27 mouse cellular contexts compared by ENCODE assay signal in the genomic region with DNA sequence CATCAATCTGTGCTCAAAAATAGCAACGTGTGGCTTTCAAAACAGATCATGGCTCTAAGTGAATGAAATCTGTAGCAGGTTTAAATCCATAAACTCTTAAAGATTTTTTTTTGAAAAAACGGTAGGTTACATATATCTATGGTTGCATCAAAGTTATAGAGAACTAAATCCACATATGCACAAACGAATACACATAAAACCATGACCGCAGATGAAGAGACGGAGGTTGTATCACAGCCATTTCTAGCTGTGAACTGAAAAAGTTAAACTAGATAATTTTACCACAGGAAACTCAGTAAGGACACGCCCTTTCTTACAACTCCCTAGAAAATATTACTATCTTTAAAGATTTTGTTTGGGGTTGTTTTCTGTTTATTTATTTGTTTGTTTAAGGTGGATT. TPM values are rescaled to one million over a fixed set of nuclear protein-coding genes. Genes with fewer than 3 reads are reported as not detected.
A peak's percentile ranks its signal among the peaks of the same experiment; 100 is the strongest.
DNase-seq lines count a peak whose midpoint lies in the region; ATAC-seq and TF ChIP-seq lines count a peak whose summit lies in the region.
"Had no signal": no experiment of that assay in that cellular context is flagged by ENCODE, and none has a peak within 500 bp of the region (broad histone marks: within the 10 kb centered on the region; RNA-seq: fewer than 3 reads in every experiment).

No protein-coding gene starts in this region.

- WGBS in midbrain, embryonic 10.5 days = 92% methylated on average over 6 of the region's 6 CpGs

- peak; percentile 30 for ATAC-seq in activated CD4-positive, CD25-positive, alpha-beta regulatory T cell, adult 4 months
- peak; percentile 50; the same call in 1 of the 2 replicates for ATAC-seq in megakaryocyte-erythroid progenitor cell, adult 5-6 weeks (replicated peaks; ENCODE audit: low FRiP score, low TSS enrichment, poor library complexity, severe bottlenecking)
- ATAC-seq: forebrain, embryonic 14.5 days; forebrain, postnatal 0 days; hindbrain, embryonic 16.5 days; intestine, embryonic 16.5 days; Patski had no signal

- H3K4me3 ChIP-seq in MEL (ENCODE audit: control insufficient read depth in 1 of 2, insufficient read depth in 1 of 2, low read depth in 2 of 2, low read length in 2 of 2) = no peak overlapping the region
- no peak overlapping the region for H3K4me3 ChIP-seq in midbrain, embryonic 10.5 days
- H3K4me3 ChIP-seq: embryonic facial prominence, embryonic 12.5 days; embryonic facial prominence, embryonic 15.5 days; gastrocnemius, adult 2 months; hindbrain, embryonic 10.5 days; hindbrain, embryonic 13.5 days had no signal

- peak; percentile 70 to 86 for TF ChIP-seq EP300 in MEL (IDR thresholded peaks at IDR 0.05; ENCODE audit: low read depth in 1 of 2, low read length in 2 of 2)

- H3K27me3 ChIP-seq in MEL (ENCODE audit: control insufficient read depth in 1 of 2, insufficient read depth in 2 of 2, low read length in 2 of 2) = no peaks in the 10 kb centered on the region
- no peaks in the 10 kb centered on the region for H3K27me3 ChIP-seq in midbrain, embryonic 10.5 days (ENCODE audit: low read depth, poor library complexity, severe bottlenecking)
- H3K27me3 ChIP-seq: embryonic facial prominence, embryonic 12.5 days; embryonic facial prominence, embryonic 15.5 days; hindbrain, embryonic 13.5 days; Patski had no signal

- H3K9ac ChIP-seq in MEL (ENCODE audit: control insufficient read depth, low read depth, low read length, poor library complexity, severe bottlenecking) = no peak overlapping the region
- H3K9ac ChIP-seq: embryonic facial prominence, embryonic 12.5 days; embryonic facial prominence, embryonic 15.5 days; forebrain, postnatal 0 days; hindbrain, embryonic 13.5 days had no signal

- peak overlapping the region; percentile 33; the same call in 1 of the 2 replicates for H3K27ac ChIP-seq in MEL (ENCODE audit: control insufficient read depth, low read depth, low read length)
- H3K27ac ChIP-seq in midbrain, embryonic 10.5 days (replicated peaks) = no peak overlapping the region
- H3K27ac ChIP-seq: embryonic facial prominence, embryonic 12.5 days; embryonic facial prominence, embryonic 15.5 days; gastrocnemius, adult 2 months; hindbrain, embryonic 10.5 days; hindbrain, embryonic 13.5 days had no signal

- TF ChIP-seq POLR2A in MEL (IDR thresholded peaks at IDR 0.05; ENCODE audit: control insufficient read depth in 1 of 2, insufficient read depth in 1 of 2, low read depth in 1 of 2, low read length in 2 of 2, poor library complexity in 1 of 2) = no peak

- no peak for TF ChIP-seq CTCF in MEL (IDR thresholded peaks at IDR 0.05 in 2 of 3, conservative IDR thresholded peaks at IDR 0.05 in 1 of 3; ENCODE audit: control insufficient read depth in 1 of 3, insufficient read depth in 1 of 3, low read depth in 2 of 3, low read length in 3 of 3, poor library complexity in 1 of 3, severe bottlenecking in 1 of 3)

- no peak for TF ChIP-seq RAD21 in MEL (IDR thresholded peaks at IDR 0.05; ENCODE audit: low read depth, low read length)

- peaks cover 4 to 34% of the 10 kb centered on the region in 2 experiments; a peak in 3 of 4 replicates for H3K4me1 ChIP-seq in MEL (ENCODE audit: control insufficient read depth in 1 of 2, insufficient read depth in 2 of 2, low read length in 2 of 2)
- H3K4me1 ChIP-seq in midbrain, embryonic 10.5 days = no peaks in the 10 kb centered on the region
- H3K4me1 ChIP-seq: embryonic facial prominence, embryonic 12.5 days; embryonic facial prominence, embryonic 15.5 days; hindbrain, embryonic 10.5 days; hindbrain, embryonic 13.5 days had no signal

- peak; percentile 47 for DNase-seq in CD4-positive, CD25-positive, alpha-beta regulatory T cell, adult 2 months (ENCODE audit: low read depth, low spot score)
- DNase-seq in MEL (ENCODE audit: low read depth, low spot score) = peak; percentile 77
- DNase-seq in midbrain, embryonic 10.5 days (ENCODE audit: low spot score) = no peak
- DNase-seq in heart, postnatal 10 days = no peak
- no peak for DNase-seq in adrenal gland, postnatal 4 days (ENCODE audit: low spot score in 2 of 2)
- DNase-seq: adrenal gland, postnatal 10 days; adrenal gland, postnatal 36 days; B cell, adult 2 months; cerebellum, adult 11 months; cerebellum, adult 8-10 months; cerebellum, postnatal 10 days; cerebellum, postnatal 36 days; forebrain, postnatal 0 days; gastrocnemius, adult 2 months; gastrocnemius, postnatal 14 days; heart, postnatal 36 days; kidney, adult 18-20 months had no signal

- H3K9me3 ChIP-seq in MEL (replicated peaks; ENCODE audit: insufficient read depth, low read length) = no peaks in the 10 kb centered on the region
- H3K9me3 ChIP-seq in midbrain, embryonic 10.5 days (replicated peaks) = no peaks in the 10 kb centered on the region; the same call in 1 of the 2 replicates
- H3K9me3 ChIP-seq: embryonic facial prominence, embryonic 12.5 days; embryonic facial prominence, embryonic 15.5 days; hindbrain, embryonic 10.5 days; hindbrain, embryonic 13.5 days had no signal

- intact Hi-C loops in heart, postnatal 10 days (cut with DNase I) = no loop called here

- peaks cover 0 to 39% of the 10 kb centered on the region in 2 experiments; a peak in 2 of 4 replicates for H3K36me3 ChIP-seq in MEL (ENCODE audit: control insufficient read depth in 1 of 2, insufficient read depth in 2 of 2, low read length in 2 of 2)
- H3K36me3 ChIP-seq in midbrain, embryonic 10.5 days = peaks cover 23% of the 10 kb centered on the region

- H3K79me2 ChIP-seq in MEL (ENCODE audit: control insufficient read depth, insufficient read depth, low read length, poor library complexity) = no peaks in the 10 kb centered on the region

TF ChIP-seq in MEL, 35 proteins besides CTCF, POLR2A, EP300 and RAD21 (continues in another document):
- TF ChIP-seq GABPA (IDR thresholded peaks at IDR 0.05; ENCODE audit: low read depth, low read length) = no peak
- TF ChIP-seq MYC (IDR thresholded peaks at IDR 0.05; ENCODE audit: low read depth, low read length) = no peak
- peak; percentile 64; the same call in 1 of the 2 replicates for TF ChIP-seq ETS1 (IDR thresholded peaks at IDR 0.05; ENCODE audit: low read depth, low read length)
- no peak for TF ChIP-seq E2F4 (IDR thresholded peaks at IDR 0.05; ENCODE audit: borderline replicate concordance, low read depth, low read length)
- TF ChIP-seq NRF1 (IDR thresholded peaks at IDR 0.05; ENCODE audit: insufficient read depth, low read depth, low read length, poor library complexity, severe bottlenecking) = no peak
- TF ChIP-seq TAL1 (IDR thresholded peaks at IDR 0.05; ENCODE audit: low read length) = no peak
- TF ChIP-seq ZMIZ1 (IDR thresholded peaks at IDR 0.05; ENCODE audit: low read depth, low read length) = no peak
- TF ChIP-seq KAT2A (conservative IDR thresholded peaks at IDR 0.05; ENCODE audit: low read depth, low read length) = no peak
- peak; percentile 75 for TF ChIP-seq ZNF384 (IDR thresholded peaks at IDR 0.05; ENCODE audit: low read depth, low read length)
- no peak for TF ChIP-seq MAZ (IDR thresholded peaks at IDR 0.05; ENCODE audit: low read depth, low read length)
- TF ChIP-seq CHD2 (IDR thresholded peaks at IDR 0.05; ENCODE audit: low read length) = no peak
- peak; percentile 66 for TF ChIP-seq GATA1 (IDR thresholded peaks at IDR 0.05; ENCODE audit: low read depth, low read length)
- TF ChIP-seq UBTF (IDR thresholded peaks at IDR 0.05; ENCODE audit: borderline replicate concordance, insufficient read depth, low read depth, low read length) = no peak
- no peak for TF ChIP-seq USF1 (IDR thresholded peaks at IDR 0.05; ENCODE audit: low read depth, low read length)
- TF ChIP-seq MAX (IDR thresholded peaks at IDR 0.05; ENCODE audit: low read length) = no peak
- no peak for TF ChIP-seq NELFE (IDR thresholded peaks at IDR 0.05; ENCODE audit: low read depth, low read length)
- TF ChIP-seq JUND (IDR thresholded peaks at IDR 0.05; ENCODE audit: low read depth, low read length) = no peak
- no peak for TF ChIP-seq SMC3 (IDR thresholded peaks at IDR 0.05; ENCODE audit: low read depth, low read length)
- peak; percentile 45; the same call in 1 of the 2 replicates for TF ChIP-seq MXI1 (IDR thresholded peaks at IDR 0.05; ENCODE audit: low read depth, low read length)
- no peak for TF ChIP-seq ELF1 (IDR thresholded peaks at IDR 0.05; ENCODE audit: low read depth, low read length)
- TF ChIP-seq BHLHE40 (IDR thresholded peaks at IDR 0.05; ENCODE audit: borderline replicate concordance, low read depth, low read length) = peak; percentile 66; the same call in 1 of the 2 replicates
- no peak for TF ChIP-seq POLR2AphosphoS2 (IDR thresholded peaks at IDR 0.05; ENCODE audit: low read length)
- TF ChIP-seq MEF2A (IDR thresholded peaks at IDR 0.05; ENCODE audit: extremely low read depth, insufficient replicate concordance, low read depth, low read length, poor library complexity, severe bottlenecking) = no peak
- no peak for TF ChIP-seq USF2 (IDR thresholded peaks at IDR 0.05; ENCODE audit: borderline replicate concordance in 1 of 2, insufficient read depth in 1 of 2, low read depth in 1 of 2, low read length in 2 of 2)

RNA-seq across cellular contexts. Expression of a gene that starts 16.7 kb away (rescaled TPM):
- 7.9 and 9.4 TPM in 2 replicates for total RNA-seq in MEL (2012; rRNA removed)
- 10 to 100 TPM in 1 of 2 experiments, not detected in 1; 11.2 TPM for polyA plus RNA-seq in MEL (2012; ENCODE audit: insufficient read depth in 1 of 2, insufficient read length in 2 of 2, low read depth in 1 of 2, low replicate concordance in 2 of 2, missing spikeins in 1 of 2)
- 1 to 10 TPM; 6.3 to 7.6 TPM for polyA plus RNA-seq in activated CD4-positive, CD25-positive, alpha-beta regulatory T cell, adult 4 months (2017; shearing (Covaris generic))
- total RNA-seq in megakaryocyte-erythroid progenitor cell, adult 5-6 weeks (2014; fragmentation: Nextera tagmentation) = 4.9 and 10.9 TPM in 2 replicates
- 8.9 and 15.5 TPM in 2 replicates for total RNA-seq in megakaryocyte-erythroid progenitor cell, adult 5-6 weeks (2017)
- polyA plus RNA-seq in midbrain, embryonic 10.5 days (2016; fragmentation: Nextera tagmentation; extraction: Ambion mirVana) = 11.4 and 12.6 TPM in 2 replicates
- 10 to 100 TPM; 19.9 to 21.6 TPM for total RNA-seq in heart, postnatal 10 days (2021)
- 10 to 100 TPM; 34.7 to 39.2 TPM for total RNA-seq in adrenal gland, postnatal 4 days (2021)

RNA-seq across cellular contexts. Expression of a gene that starts 44.2 kb away (rescaled TPM):
- 12.2 and 15.6 TPM in 2 replicates for total RNA-seq in MEL (2012; rRNA removed)
- 10 to 100 TPM in 1 of 2 experiments, not detected in 1; 19.0 TPM for polyA plus RNA-seq in MEL (2012; ENCODE audit: insufficient read depth in 1 of 2, insufficient read length in 2 of 2, low read depth in 1 of 2, low replicate concordance in 2 of 2, missing spikeins in 1 of 2)
- 10 to 100 TPM; 15.8 to 21.2 TPM for polyA plus RNA-seq in activated CD4-positive, CD25-positive, alpha-beta regulatory T cell, adult 4 months (2017; shearing (Covaris generic))
- 24.8 and 25.7 TPM in 2 replicates for total RNA-seq in megakaryocyte-erythroid progenitor cell, adult 5-6 weeks (2014; fragmentation: Nextera tagmentation)
- 57.6 and 66.5 TPM in 2 replicates for total RNA-seq in megakaryocyte-erythroid progenitor cell, adult 5-6 weeks (2017)
- polyA plus RNA-seq in midbrain, embryonic 10.5 days (2016; fragmentation: Nextera tagmentation; extraction: Ambion mirVana) = 6.5 and 7.2 TPM in 2 replicates
- total RNA-seq in heart, postnatal 10 days (2021) = 10 to 100 TPM; 66.2 TPM
- 100 to 1,000 TPM; 106 to 129 TPM for total RNA-seq in adrenal gland, postnatal 4 days (2021)

Comparison
In these comparisons a context has a peak if more than half of its experiments do, and no peak if none do; other contexts are left out.
1. DNase-seq: peak in CD4-positive, CD25-positive, alpha-beta regulatory T cell, adult 2 months (single experiment) and MEL (single experiment); none in midbrain, embryonic 10.5 days (single experiment), heart, postnatal 10 days (0 of 2) and adrenal gland, postnatal 4 days (0 of 2).